Mouse (Mus musculus) kidney, adult 2 months (tissue): ENCODE measurements around the gene Tpsb2. TPM values are rescaled to one million over a fixed set of nuclear protein-coding genes. Genes with fewer than 3 reads are reported as not detected.
A peak's percentile ranks its signal among the peaks of the same experiment; 100 is the strongest.

Experiments used
- DNase-seq: peaks from one replicate; pipeline ENCODE4 v3.0.0; 2021
- H3K27ac ChIP-seq: fragments of 200-500 bp; 2 replicates; pipeline ENCODE4 v1.5.1; 2012; ENCODE audit warnings: low read depth, low read length, control low read depth, inconsistent platforms; ENCODE audit not compliant: insufficient read depth
- H3K27me3 ChIP-seq: fragments of 200-500 bp; replicated peaks from 2 replicates; pipeline ENCODE4 v1.6.1; 2012; ENCODE audit warnings: mild to moderate bottlenecking, moderate library complexity, low read length, inconsistent platforms; ENCODE audit not compliant: control insufficient read depth, insufficient read depth
- H3K36me3 ChIP-seq: fragments of 200-500 bp; 2 replicates; pipeline ENCODE4 v1.6.1; 2012; ENCODE audit warnings: mild to moderate bottlenecking, moderate library complexity, low read length, inconsistent platforms; ENCODE audit not compliant: control insufficient read depth, insufficient read depth
- H3K4me1 ChIP-seq: fragments of 200-500 bp; 2 replicates; pipeline ENCODE4 v1.6.1; 2011; ENCODE audit warnings: low read length; ENCODE audit not compliant: control insufficient read depth, insufficient read depth
- H3K4me3 ChIP-seq: fragments of 200-500 bp; 2 replicates; pipeline ENCODE4 v1.5.1; 2011; ENCODE audit warnings: mild to moderate bottlenecking, low read depth, low read length, control low read depth; ENCODE audit not compliant: insufficient read depth
- CTCF ChIP-seq: fragments of 200-500 bp; conservative IDR thresholded peaks from 2 replicates; pipeline ENCODE4 v1.5.1; 2011; ENCODE audit warnings: low read depth, mild to moderate bottlenecking, control low read depth, low read length, moderate library complexity, mixed read lengths; ENCODE audit not compliant: insufficient read depth, insufficient read length
- POLR2A ChIP-seq: fragments of 200-500 bp; IDR thresholded peaks from one replicate; pipeline ENCODE4 v1.6.1; 2011; ENCODE audit warnings: low read depth, low read length, control low read depth
- WGBS: fragments of 180-500 bp; shearing (Covaris S2); methylation state at CpG from one replicate; pipeline ENCODE4 v1.1.7; 2018; 5-methylcytosine and 5-hydroxymethylcytosine counted together
- polyA plus RNA-seq: library from polyadenylated mRNA; depleted of rRNA; stranded (reverse); fragments of >200 nt; gene quantifications from 2 replicates; pipeline ENCODE4 v1.2.3, GENCODE M21; 2012

Tpsb2 gene
- polyA plus RNA-seq, 1 experiment = 2.4 TPM

DNA sequence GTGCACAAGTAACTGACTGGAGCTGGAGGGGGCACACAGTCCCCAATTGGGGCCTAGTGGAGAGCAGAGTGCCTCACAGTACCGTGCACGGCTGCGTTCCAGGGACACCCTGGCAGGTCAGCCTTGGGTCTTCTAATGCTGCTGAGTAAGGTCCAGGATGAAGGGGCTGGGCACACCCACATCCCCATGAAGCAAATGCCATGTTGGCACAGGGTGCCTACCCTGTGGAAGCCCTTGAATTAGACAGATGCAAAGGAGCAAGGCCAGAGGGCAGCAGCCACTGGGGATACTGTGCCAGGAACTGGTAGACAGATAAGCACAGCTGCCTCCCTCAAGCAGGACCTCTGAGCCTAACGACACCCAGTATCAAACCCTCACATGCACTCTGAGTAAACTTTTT is 28.4 kb downstream of the Tpsb2 start:
- DNase-seq = no peak
- no peak for TF ChIP-seq CTCF
- no peak for TF ChIP-seq POLR2A
- H3K36me3 ChIP-seq = no peaks in the 10 kb centered on the region
- no peaks in the 10 kb centered on the region for H3K4me1 ChIP-seq
- H3K27me3 ChIP-seq = no peaks in the 10 kb centered on the region
- H3K27ac ChIP-seq = no peak overlapping the region
- 84% methylated on average over 4 of the region's 4 CpGs for WGBS
- H3K4me3 ChIP-seq = no peak overlapping the region

DNA sequence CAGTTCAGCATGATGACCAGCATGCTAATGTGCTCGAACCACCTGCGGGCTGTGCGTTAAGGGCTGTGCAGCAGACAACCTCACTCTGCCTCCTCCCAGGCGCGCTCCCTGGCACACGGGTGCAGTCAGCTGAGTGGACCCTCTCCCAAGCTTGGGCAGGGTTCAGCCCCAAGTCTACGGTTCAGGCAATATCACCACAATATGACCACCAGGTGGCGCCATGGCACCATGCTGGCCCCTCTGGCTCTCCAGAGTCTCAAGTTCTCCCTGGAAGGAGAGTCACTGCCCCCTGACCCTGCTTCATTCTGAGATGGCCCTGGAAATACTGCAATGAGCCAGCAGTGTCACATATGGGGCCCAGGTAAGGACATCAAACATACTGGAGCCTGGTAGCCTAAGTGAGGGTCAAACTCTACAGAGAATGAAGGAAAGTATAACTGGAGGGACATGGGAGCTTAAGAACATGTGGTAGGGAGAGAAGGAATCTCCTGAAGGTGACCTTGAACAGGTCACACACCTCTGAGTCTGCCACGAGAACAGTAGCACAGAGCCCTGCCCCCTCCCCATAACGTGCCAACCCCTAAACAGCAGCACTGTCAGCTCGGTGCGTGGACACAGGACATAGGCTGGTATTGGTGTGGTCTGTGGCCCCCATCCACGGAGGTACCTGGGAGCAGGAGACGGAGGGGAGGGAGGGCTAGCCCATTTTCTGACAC is 31.9 kb downstream of the Tpsb2 start:
- DNase-seq = peak; percentile 69
- Histone ChIP-seq H3K27ac (no peak overlapping the region), H3K4me3 (no peak overlapping the region), H3K36me3 (no peaks in the 10 kb centered on the region), H3K4me1 (no peaks in the 10 kb centered on the region), H3K27me3 (no peaks in the 10 kb centered on the region)
- TF ChIP-seq POLR2A (no peak), CTCF (peak; percentile 93)
- 31% methylated on average over 14 of the region's 14 CpGs for WGBS

DNA sequence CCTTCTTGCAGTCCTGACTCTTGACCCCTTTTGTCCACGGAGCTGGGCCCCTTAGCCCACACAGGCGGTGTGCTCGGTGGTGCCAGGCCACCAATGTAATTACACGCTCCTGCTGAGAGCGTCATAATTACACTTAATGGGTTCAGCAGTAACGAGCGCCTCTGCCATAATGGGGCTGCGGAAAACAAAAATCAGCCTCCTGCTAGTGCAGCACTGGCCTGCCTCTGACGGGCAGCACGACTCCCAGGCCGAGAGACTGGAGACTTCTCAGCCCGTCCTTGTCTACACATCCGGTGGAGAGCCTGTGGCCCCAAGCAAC is 32.4 kb downstream of the Tpsb2 start:
- no peak for DNase-seq
- H3K27me3 ChIP-seq = no peaks in the 10 kb centered on the region
- H3K36me3 ChIP-seq = no peaks in the 10 kb centered on the region
- H3K27ac ChIP-seq = no peak overlapping the region
- TF ChIP-seq POLR2A = no peak
- TF ChIP-seq CTCF = no peak
- no peaks in the 10 kb centered on the region for H3K4me1 ChIP-seq
- WGBS = 55% methylated on average over 13 of the region's 13 CpGs
- no peak overlapping the region for H3K4me3 ChIP-seq

DNA sequence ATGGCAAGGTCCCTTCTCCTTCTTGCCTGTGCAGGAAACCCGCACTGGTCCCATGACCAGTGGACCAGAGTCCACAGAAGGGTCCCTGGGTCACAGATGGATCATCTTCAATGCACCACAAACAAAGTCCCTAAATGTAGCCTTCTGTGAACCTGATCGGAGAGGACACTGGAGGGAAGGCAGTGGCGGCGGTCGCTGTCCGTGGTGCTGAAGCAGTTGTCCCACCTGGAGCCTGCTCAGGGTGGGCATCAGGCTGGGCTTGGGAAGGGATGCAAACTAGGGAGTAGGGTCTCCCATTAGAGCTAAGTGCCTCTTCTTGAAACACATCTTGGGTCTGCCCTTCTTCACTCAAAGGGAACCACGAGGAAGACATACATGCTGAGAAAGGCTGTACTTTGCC is 34.3 kb downstream of the Tpsb2 start:
- 11% methylated on average over 7 of the region's 7 CpGs for WGBS
- Histone ChIP-seq H3K27me3 (no peaks in the 10 kb centered on the region), H3K36me3 (no peaks in the 10 kb centered on the region), H3K4me3 (no peak overlapping the region), H3K27ac (no peak overlapping the region), H3K4me1 (0 out of 2 replicates have a peak, but pooled peaks cover 2% of the 10 kb centered on the region)
- peak; percentile 18 for DNase-seq
- TF ChIP-seq POLR2A = no peak

DNA sequence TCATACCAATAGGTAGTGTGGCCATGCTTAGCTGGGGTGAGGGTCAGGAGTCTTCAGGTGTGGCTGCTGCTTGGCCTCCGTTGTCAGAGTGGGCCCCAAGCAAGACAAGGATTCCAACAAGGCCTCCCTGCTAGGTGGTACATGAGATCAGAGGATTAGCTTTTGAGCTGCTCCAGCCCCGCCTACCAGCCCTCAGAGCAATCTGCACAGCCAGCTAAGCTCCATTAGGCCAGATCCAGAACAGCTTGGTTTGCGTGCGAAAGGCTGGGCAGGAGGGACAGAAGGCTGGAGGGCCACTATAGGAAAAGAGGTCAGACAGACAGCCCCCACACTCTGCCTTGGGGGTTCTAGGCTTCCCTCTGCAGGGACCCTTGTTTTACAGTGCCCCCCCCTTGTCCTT is 35.4 kb downstream of the Tpsb2 start:
- 53% methylated on average over 4 of the region's 4 CpGs for WGBS
- no peak for DNase-seq
- no peak overlapping the region for H3K27ac ChIP-seq
- H3K4me3 ChIP-seq = no peak overlapping the region
- TF ChIP-seq CTCF (no peak), POLR2A (no peak)
- H3K27me3 ChIP-seq = no peaks in the 10 kb centered on the region
- H3K4me1 ChIP-seq = 0 out of 2 replicates have a peak, but pooled peaks cover 3% of the 10 kb centered on the region
- H3K36me3 ChIP-seq = no peaks in the 10 kb centered on the region

GRCm38 (mm10) chr17:25402224-25402623 is 36.1 kb downstream of the Tpsb2 start:
- H3K27me3 ChIP-seq = no peaks in the 10 kb centered on the region
- 0 out of 2 replicates have a peak, but pooled peaks cover 3% of the 10 kb centered on the region for H3K4me1 ChIP-seq
- TF ChIP-seq CTCF (no peak), POLR2A (no peak)
- no peak overlapping the region for H3K27ac ChIP-seq
- no peaks in the 10 kb centered on the region for H3K36me3 ChIP-seq
- 51% methylated on average over 13 of the region's 13 CpGs for WGBS
- H3K4me3 ChIP-seq = no peak overlapping the region
- DNase-seq = peak; percentile 56

GRCm38 (mm10) chr17:25404190-25404589 is 38.1 kb downstream of the Tpsb2 start:
- H3K36me3 ChIP-seq = no peaks in the 10 kb centered on the region
- 0 out of 2 replicates have a peak, but pooled peaks cover 3% of the 10 kb centered on the region for H3K4me1 ChIP-seq
- DNase-seq = no peak
- TF ChIP-seq CTCF (no peak), POLR2A (no peak)
- no peak overlapping the region for H3K27ac ChIP-seq
- 69% methylated on average over 3 of the region's 3 CpGs for WGBS
- H3K27me3 ChIP-seq = no peaks in the 10 kb centered on the region
- no peak overlapping the region for H3K4me3 ChIP-seq
